Mouse (Mus musculus): Measurements from ENCODE around the gene Acvr1.

GRCm38 (mm10) chr2:58597556-58597955 lies 30.6 kb upstream of the Acvr1 start:
- TF ChIP-seq CTCF (conservative IDR thresholded peaks at IDR 0.05; ENCODE audit: low read length) (no peak), NANOG (IDR thresholded peaks at IDR 0.05; ENCODE audit: borderline replicate concordance, low read length) (no peak), POU5F1 (IDR thresholded peaks at IDR 0.05; ENCODE audit: borderline replicate concordance, low read length) (no peak)
